Mouse (Mus musculus) T-cell, adult 66 days (primary cell): ENCODE results near the gene Slc28a2. TPM values are rescaled to one million over a fixed set of nuclear protein-coding genes. Genes with fewer than 3 reads are reported as not detected.

Experiments
- total RNA-seq, 2 experiments: library from RNA; stranded (reverse); gene quantifications; 3 replicates in 1 of 2; 4 replicates in 1 of 2; pipeline ENCODE4 v1.2.4; 2023

Gene Slc28a2
- 100 to 1,000 TPM; 135 to 138 TPM for total RNA-seq

DNA sequence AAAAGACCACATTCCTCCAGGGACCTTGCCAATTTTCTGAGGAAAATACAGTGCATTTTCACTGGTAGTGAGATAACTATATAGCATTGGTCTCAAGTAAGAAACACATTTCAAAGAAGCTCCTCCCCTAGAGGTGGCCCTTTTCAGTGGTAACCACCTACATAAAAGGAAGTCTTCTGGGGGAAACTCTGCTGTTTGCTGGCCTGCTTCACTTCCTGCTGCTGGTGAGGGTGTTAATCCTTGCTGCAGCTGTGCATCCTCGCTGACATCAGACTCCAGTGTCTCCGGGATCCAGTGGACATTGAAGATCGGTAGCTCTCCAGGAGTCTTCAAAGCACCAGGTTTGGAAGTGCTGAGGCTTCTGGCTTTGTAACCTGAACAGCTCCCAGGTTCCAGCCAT is at the start of gene Slc28a2:
Gene Slc28a2, plus strand, starts transcription at position 278 of the 400 bp plus-strand sequence.

GRCm38 (mm10) chr2:122484641-122485040 is 58.4 kb downstream of the Slc28a2 start, which contains the start of gene Gm14085:
Gm14085 (plus strand) TSS chr2:122484941.

Other genes with a start within 250 kb of the Slc28a2 start
- gene Patl2, start 240.3 kb upstream of the Slc28a2 start, total RNA-seq = not detected
- not detected for gene Terb2, start 240.2 kb upstream of the Slc28a2 start, total RNA-seq
- 1 to 10 TPM; 3.3 to 4.0 TPM for gene Sord, start 191.7 kb upstream of the Slc28a2 start, total RNA-seq
- gene Duox2, start 128.0 kb upstream of the Slc28a2 start, total RNA-seq = not detected
- gene Duoxa2, start 127.6 kb upstream of the Slc28a2 start, total RNA-seq = not detected
- not detected for gene Duoxa1, start 112.7 kb upstream of the Slc28a2 start, total RNA-seq
- not detected for gene Duox1, start 110.8 kb upstream of the Slc28a2 start, total RNA-seq
- 1 to 10 TPM; 7.6 to 8.6 TPM for gene Shf, start 57.3 kb upstream of the Slc28a2 start, total RNA-seq
- gene Gm14085, start 58.5 kb downstream of the Slc28a2 start, total RNA-seq = 10 to 100 TPM; 49.8 to 50.8 TPM
- 1 to 10 TPM in 1 of 2 experiments, under 1 TPM in 1; 0.89 to 2.3 TPM for gene Gatm, start 184.8 kb downstream of the Slc28a2 start, total RNA-seq
- gene AA467197, start 210.5 kb downstream of the Slc28a2 start, total RNA-seq = 1 to 10 TPM; 1.9 to 3.2 TPM